Mouse (Mus musculus) liver, postnatal 0 days (tissue): ENCODE data around the gene Vmn1r40.

Experiments
- CTCF ChIP-seq: sonication (generic); IDR thresholded peaks from 2 replicates; pipeline ENCODE4 v1.5.1; 2016; ENCODE audit warnings: antibody characterized with exemption, low read depth
- EP300 ChIP-seq: IDR thresholded peaks from 2 replicates; pipeline ENCODE4 v1.6.1; 2016; ENCODE audit warnings: antibody characterized with exemption, low read depth, mild to moderate bottlenecking

DNA sequence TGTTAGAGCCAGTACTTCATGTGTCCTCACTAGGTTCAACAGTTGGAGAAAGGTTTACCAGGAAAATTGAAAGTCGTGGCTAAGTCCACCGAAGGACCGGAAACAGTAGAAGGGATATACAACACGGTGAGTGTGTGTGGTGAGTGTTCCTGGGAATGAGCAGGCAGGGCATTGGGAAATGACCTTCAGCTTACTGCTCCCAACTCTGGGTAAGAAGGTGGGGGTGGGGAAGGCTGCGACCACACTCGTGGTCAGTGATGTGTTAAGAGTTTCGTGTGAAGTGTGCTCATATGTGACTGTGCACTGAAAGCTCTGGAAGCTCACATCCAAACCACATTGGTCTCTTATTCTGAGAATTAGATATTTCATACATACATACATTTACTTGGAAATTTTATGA is 41.7 kb upstream of the Vmn1r40 start:
- TF ChIP-seq EP300 (no peak), CTCF (no peak)
